In the genomic region with DNA sequence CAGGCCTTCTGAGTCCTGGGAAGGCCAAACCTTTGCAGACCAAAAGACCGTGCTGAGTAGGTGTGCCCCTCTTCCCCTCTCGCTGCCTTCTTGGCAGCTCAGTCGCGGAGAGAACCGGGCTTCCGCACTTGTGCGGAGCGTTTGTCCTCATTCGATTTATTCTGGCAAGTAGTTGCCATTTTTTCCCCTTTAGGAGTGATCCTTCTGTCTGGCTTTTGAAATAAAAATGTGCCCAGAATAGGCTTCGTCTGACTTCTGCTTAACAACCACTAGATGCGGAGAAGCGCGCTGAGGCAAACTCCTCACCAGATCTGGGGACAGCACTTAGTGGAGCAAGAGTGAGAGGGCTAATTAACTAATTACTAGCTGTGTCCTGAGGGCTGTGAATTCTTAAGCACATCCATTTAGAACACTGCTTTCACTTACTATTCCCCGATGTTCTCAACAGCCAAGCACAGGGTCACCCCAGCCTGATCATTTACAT, we compare ENCODE assay signal across 8 mouse cellular contexts. TPM values are rescaled to one million over a fixed set of nuclear protein-coding genes. Genes with fewer than 3 reads are reported as not detected.
DNase-seq lines count a peak whose midpoint lies in the region; ATAC-seq and TF ChIP-seq lines count a peak whose summit lies in the region.

No protein-coding gene starts in this region.

- peak overlapping the region; percentile 92 for H3K4me2 ChIP-seq in forebrain, embryonic 16.5 days (ENCODE audit: low read length)
- H3K4me2 ChIP-seq in limb, embryonic 15.5 days = peak overlapping the region; percentile 62
- peak overlapping the region; percentile 73 for H3K4me2 ChIP-seq in midbrain, postnatal 0 days (ENCODE audit: low read depth, low read length, poor library complexity, severe bottlenecking)

- TF ChIP-seq POLR2A in thymus, adult 2 months (IDR thresholded peaks at IDR 0.05; ENCODE audit: control insufficient read depth, extremely low read depth, insufficient read depth, low read length, poor library complexity) = no peak

- H3K9ac ChIP-seq in forebrain, embryonic 16.5 days (replicated peaks; ENCODE audit: low read depth, low read length) = peak overlapping the region; percentile 69
- peak overlapping the region; percentile 54 for H3K9ac ChIP-seq in limb, embryonic 15.5 days
- peak overlapping the region; percentile 75 for H3K9ac ChIP-seq in midbrain, postnatal 0 days (replicated peaks; ENCODE audit: low read length, poor library complexity, severe bottlenecking)

- peaks cover 4% of the 10 kb centered on the region; the same call in 1 of the 2 replicates for H3K4me1 ChIP-seq in thymus, adult 2 months (replicated peaks; ENCODE audit: control insufficient read depth, insufficient read depth, low read length)
- peaks cover 12% of the 10 kb centered on the region for H3K4me1 ChIP-seq in forebrain, embryonic 16.5 days (replicated peaks; ENCODE audit: control insufficient read depth, insufficient read depth, low read length)
- H3K4me1 ChIP-seq in limb, embryonic 15.5 days = peaks cover 23% of the 10 kb centered on the region
- H3K4me1 ChIP-seq in midbrain, postnatal 0 days (ENCODE audit: insufficient read depth, low read length) = no peaks in the 10 kb centered on the region; the same call in 1 of the 2 replicates

- peaks cover 3% of the 10 kb centered on the region for H3K27me3 ChIP-seq in thymus, adult 2 months (ENCODE audit: control insufficient read depth, insufficient read depth, low read length)
- 0 out of 2 replicates have a peak, but pooled peaks cover 2% of the 10 kb centered on the region for H3K27me3 ChIP-seq in forebrain, embryonic 16.5 days (replicated peaks; ENCODE audit: control insufficient read depth, insufficient read depth, low read length)
- H3K27me3 ChIP-seq in limb, embryonic 15.5 days = no peaks in the 10 kb centered on the region
- H3K27me3 ChIP-seq in midbrain, postnatal 0 days (ENCODE audit: insufficient read depth, low read length) = peaks cover 17% of the 10 kb centered on the region

- no peaks in the 10 kb centered on the region for H3K9me3 ChIP-seq in forebrain, embryonic 16.5 days (ENCODE audit: control insufficient read depth, low read length)
- H3K9me3 ChIP-seq in limb, embryonic 15.5 days = no peaks in the 10 kb centered on the region
- H3K9me3 ChIP-seq in midbrain, postnatal 0 days (ENCODE audit: low read length) = no peaks in the 10 kb centered on the region

- ATAC-seq in forebrain, embryonic 16.5 days = peak; percentile 67
- ATAC-seq in limb, embryonic 15.5 days (ENCODE audit: insufficient number of reproducible peaks, low FRiP score, low TSS enrichment, low read depth) = no peak
- ATAC-seq in midbrain, postnatal 0 days (ENCODE audit: low FRiP score) = peak; percentile 78

- DNase-seq in thymus, adult 2 months = no peak
- DNase-seq in thymus, postnatal 10 days (ENCODE audit: low spot score in 2 of 2) = no peak
- DNase-seq in cerebellum, adult 8-10 months = peak; percentile 55
- peak; percentile 49 for DNase-seq in induced T-regulatory cell, adult 2 months (ENCODE audit: low read depth)
- DNase-seq in midbrain, postnatal 0 days (ENCODE audit: low spot score) = peak; percentile 84
- DNase-seq in spleen, postnatal 10 days (ENCODE audit: low spot score in 2 of 2) = no peak

- no peak for TF ChIP-seq CTCF in thymus, adult 2 months (IDR thresholded peaks at IDR 0.05; ENCODE audit: borderline replicate concordance, control insufficient read depth, extremely low read depth, insufficient read depth, low read length, poor library complexity)
- peak; percentile 50 for TF ChIP-seq CTCF in midbrain, postnatal 0 days (IDR thresholded peaks at IDR 0.05)

- peak overlapping the region; percentile 66 for H3K4me3 ChIP-seq in thymus, adult 2 months (ENCODE audit: control insufficient read depth, insufficient read depth, low read length)
- peak overlapping the region; percentile 68 for H3K4me3 ChIP-seq in forebrain, embryonic 16.5 days (replicated peaks; ENCODE audit: low read length)
- peak overlapping the region; percentile 55 for H3K4me3 ChIP-seq in limb, embryonic 15.5 days
- peak overlapping the region; percentile 54 for H3K4me3 ChIP-seq in midbrain, postnatal 0 days (ENCODE audit: low read depth, low read length)

- no peak overlapping the region for H3K27ac ChIP-seq in thymus, adult 2 months (ENCODE audit: control insufficient read depth, insufficient read depth, low read length)
- peak overlapping the region; percentile 88 for H3K27ac ChIP-seq in forebrain, embryonic 16.5 days (ENCODE audit: low read length)
- peak overlapping the region; percentile 93 for H3K27ac ChIP-seq in limb, embryonic 15.5 days
- H3K27ac ChIP-seq in midbrain, postnatal 0 days (ENCODE audit: low read depth, low read length) = peak overlapping the region; percentile 80

- H3K36me3 ChIP-seq in thymus, adult 2 months (ENCODE audit: control insufficient read depth, insufficient read depth, low read length) = no peaks in the 10 kb centered on the region
- H3K36me3 ChIP-seq in forebrain, embryonic 16.5 days (ENCODE audit: control insufficient read depth, insufficient read depth) = no peaks in the 10 kb centered on the region
- H3K36me3 ChIP-seq in limb, embryonic 15.5 days = no peaks in the 10 kb centered on the region
- no peaks in the 10 kb centered on the region for H3K36me3 ChIP-seq in midbrain, postnatal 0 days (ENCODE audit: insufficient read depth, low read length)

- 5% methylated on average over 14 of the region's 14 CpGs for WGBS in thymus, adult 2 months
- under 1% methylated on average over 14 of the region's 14 CpGs for WGBS in forebrain, embryonic 16.5 days
- WGBS in limb, embryonic 15.5 days = under 1% methylated on average over 14 of the region's 14 CpGs
- WGBS in midbrain, postnatal 0 days = under 1% methylated on average over 14 of the region's 14 CpGs

RNA-seq across cellular contexts. Expression of a gene that starts 14.5 kb away (rescaled TPM):
- polyA plus RNA-seq in thymus, adult 2 months (2012; rRNA removed) = 26.4 and 33.6 TPM in 2 replicates
- polyA plus RNA-seq in forebrain, embryonic 16.5 days (2015; fragmentation: Nextera tagmentation; extraction: Ambion mirVana) = 88.3 and 97.1 TPM in 2 replicates
- polyA plus RNA-seq in limb, embryonic 15.5 days (2015; fragmentation: Nextera tagmentation; extraction: Ambion mirVana) = 64.5 and 64.9 TPM in 2 replicates
- total RNA-seq in midbrain, postnatal 0 days (2014; rRNA removed) = 45.9 and 51.7 TPM in 2 replicates
- polyA plus RNA-seq in midbrain, postnatal 0 days (2015; fragmentation: Nextera tagmentation; extraction: Ambion mirVana) = 29.9 and 35.7 TPM in 2 replicates

RNA-seq across cellular contexts. Expression of a gene that starts 19.9 kb away (rescaled TPM):
- polyA plus RNA-seq in thymus, adult 2 months (2012; rRNA removed) = 0.09 TPM in 1 of 2 replicates, not detected in the other
- polyA plus RNA-seq in forebrain, embryonic 16.5 days (2015; fragmentation: Nextera tagmentation; extraction: Ambion mirVana) = 31.0 and 34.5 TPM in 2 replicates
- polyA plus RNA-seq in limb, embryonic 15.5 days (2015; fragmentation: Nextera tagmentation; extraction: Ambion mirVana) = 3.0 and 3.5 TPM in 2 replicates
- 8.4 and 13.5 TPM in 2 replicates for total RNA-seq in midbrain, postnatal 0 days (2014; rRNA removed)
- 13.7 and 16.2 TPM in 2 replicates for polyA plus RNA-seq in midbrain, postnatal 0 days (2015; fragmentation: Nextera tagmentation; extraction: Ambion mirVana)

Comparison
In these comparisons a context has a peak if more than half of its experiments do, and no peak if none do; other contexts are left out.
1. DNase-seq: peak in cerebellum, adult 8-10 months (single experiment), induced T-regulatory cell, adult 2 months (single experiment) and midbrain, postnatal 0 days (single experiment); none in thymus, adult 2 months (single experiment), thymus, postnatal 10 days (0 of 2) and spleen, postnatal 10 days (0 of 2).
2. Peak in every context shown above with its lines, with median percentiles within 50 percentile points of each other: H3K4me3 ChIP-seq, H3K4me2 ChIP-seq and H3K9ac ChIP-seq.